Mouse (Mus musculus) mesoderm, embryonic 11.5 days (tissue): Measurements from ENCODE around the gene Satb2.
A peak's percentile ranks its signal among the peaks of the same experiment; 100 is the strongest.

ENCODE experiments used
- DNase-seq: peaks from one replicate; pipeline ENCODE4 v3.0.0-alpha.2; 2012; ENCODE audit warnings: low read depth, low spot score

Satb2 gene

GRCm38 (mm10) chr1:56930096-56930495, 48.4 kb downstream of the Satb2 start:
- DNase-seq = peak; percentile 12

GRCm38 (mm10) chr1:56928731-56929130, 49.7 kb downstream of the Satb2 start:
- DNase-seq = no peak

GRCm38 (mm10) chr1:56920472-56920871, 58.0 kb downstream of the Satb2 start:
- DNase-seq = no peak

GRCm38 (mm10) chr1:56914279-56914678, 64.2 kb downstream of the Satb2 start:
- no peak for DNase-seq

GRCm38 (mm10) chr1:56900706-56901287, 77.7 kb downstream of the Satb2 start:
- no peak for DNase-seq

- no peak for DNase-seq
Observed at GRCm38 (mm10) chr1:56900187-56900586, 78.3 kb downstream of the Satb2 start.

- peak; percentile 21 for DNase-seq
Observed at GRCm38 (mm10) chr1:56898606-56899396, 79.6 kb downstream of the Satb2 start.

GRCm38 (mm10) chr1:56897492-56898180, 80.8 kb downstream of the Satb2 start:
- DNase-seq = no peak

GRCm38 (mm10) chr1:56896670-56897069, 81.8 kb downstream of the Satb2 start:
- no peak for DNase-seq

GRCm38 (mm10) chr1:56892766-56893165, 85.7 kb downstream of the Satb2 start:
- DNase-seq = no peak

GRCm38 (mm10) chr1:56888939-56889338, 89.5 kb downstream of the Satb2 start:
- DNase-seq = no peak

GRCm38 (mm10) chr1:56887524-56887923, 90.9 kb downstream of the Satb2 start:
- DNase-seq = no peak

GRCm38 (mm10) chr1:56871485-56871884, 107.0 kb downstream of the Satb2 start:
- DNase-seq = no peak

GRCm38 (mm10) chr1:56865246-56865645, 113.2 kb downstream of the Satb2 start:
- no peak for DNase-seq

GRCm38 (mm10) chr1:56862799-56863198, 115.7 kb downstream of the Satb2 start:
- DNase-seq = no peak

GRCm38 (mm10) chr1:56857202-56857601, 121.2 kb downstream of the Satb2 start:
- DNase-seq = no peak

- no peak for DNase-seq
Observed at GRCm38 (mm10) chr1:56850446-56850845, 128.0 kb downstream of the Satb2 start.

GRCm38 (mm10) chr1:56846358-56846757, 132.1 kb downstream of the Satb2 start:
- no peak for DNase-seq

- no peak for DNase-seq
Observed at GRCm38 (mm10) chr1:56845523-56846118, 132.8 kb downstream of the Satb2 start.

- DNase-seq = no peak
Observed at GRCm38 (mm10) chr1:56844551-56845330, 133.7 kb downstream of the Satb2 start.

- DNase-seq = peak; percentile 50
Observed at GRCm38 (mm10) chr1:56838901-56839300, 139.5 kb downstream of the Satb2 start.
